Mouse (Mus musculus) myocyte (in vitro differentiated cells): ENCODE data around the gene Uqcrq.

Source experiments
- MAX ChIP-seq: IDR thresholded peaks from one replicate; pipeline ENCODE4 v1.6.1; 2011; ENCODE audit warnings: low read depth, mild to moderate bottlenecking, control low read depth
- MYOD1 ChIP-seq, 3 experiments: IDR thresholded peaks; one replicate each; pipeline ENCODE4 v1.6.1; 2011; ENCODE audit warnings: control low read depth in 2 of 3, low read depth in 2 of 3, mild to moderate bottlenecking in 2 of 3, moderate library complexity in 1 of 3; ENCODE audit not compliant: insufficient read length in 2 of 3, control insufficient read depth in 1 of 3
- POLR2A ChIP-seq: IDR thresholded peaks from one replicate; pipeline ENCODE4 v1.6.1; 2011; ENCODE audit warnings: low read depth, mild to moderate bottlenecking, control low read depth, moderate library complexity; ENCODE audit not compliant: insufficient read length
- USF1 ChIP-seq: IDR thresholded peaks from one replicate; pipeline ENCODE4 v1.6.1; 2011; ENCODE audit warnings: low read depth, mild to moderate bottlenecking, control low read depth, moderate library complexity

- TF ChIP-seq MYOD1 (IDR thresholded peaks at IDR 0.05; ENCODE audit: control insufficient read depth in 1 of 3, insufficient read length in 2 of 3, low read depth in 2 of 3), result no peak
- no peak for TF ChIP-seq POLR2A
- no peak for TF ChIP-seq USF1
- no peak for TF ChIP-seq MAX
These were observed 7.6 kb downstream of the Uqcrq start, which contains the start of gene Leap2 for GRCm38 (mm10) chr11:53423036-53423435.
